In genomic region chr7:120098403-120098802, GRCm38 (mm10) we compare ENCODE assay signal across 9 mouse cellular contexts. TPM values are rescaled to one million over a fixed set of nuclear protein-coding genes. Genes with fewer than 3 reads are reported as not detected.
DNase-seq lines count a peak whose midpoint lies in the region; ATAC-seq lines count a peak whose summit lies in the region.
"Had no signal": no experiment of that assay in that cellular context is flagged by ENCODE, and none has a peak within 500 bp of the region (broad histone marks: within the 10 kb centered on the region; RNA-seq: fewer than 3 reads in every experiment).

No protein-coding gene starts in this region.

- H3K4me3 ChIP-seq in stomach, embryonic 14.5 days (ENCODE audit: low read depth, low read length) = no peak overlapping the region
- H3K4me3 ChIP-seq: limb, embryonic 15.5 days had no signal

- H3K4me1 ChIP-seq in stomach, embryonic 14.5 days (ENCODE audit: control insufficient read depth, insufficient read depth, low read length) = 0 out of 2 replicates have a peak, but pooled peaks cover 2% of the 10 kb centered on the region

- no peaks in the 10 kb centered on the region for H3K9me3 ChIP-seq in stomach, embryonic 14.5 days (ENCODE audit: control insufficient read depth, low read depth, low read length)
- H3K9me3 ChIP-seq: limb, embryonic 15.5 days had no signal

- 24% methylated on average over 9 of the region's 9 CpGs for WGBS in stomach, embryonic 14.5 days

- no peak for ATAC-seq in cerebellum, adult (ENCODE audit: insufficient number of reproducible peaks, low FRiP score, low TSS enrichment)
- ATAC-seq in megakaryocyte, adult 5-6 weeks (ENCODE audit: poor library complexity, severe bottlenecking) = peak; percentile 51
- ATAC-seq in stomach, embryonic 14.5 days (ENCODE audit: insufficient number of reproducible peaks, insufficient read depth, low FRiP score, low read depth) = peak; percentile 35; the same call in 1 of the 2 replicates

- no peak overlapping the region for H3K27ac ChIP-seq in stomach, embryonic 14.5 days (ENCODE audit: low read length)
- H3K27ac ChIP-seq: limb, embryonic 15.5 days had no signal

- H3K9ac ChIP-seq in stomach, embryonic 14.5 days (replicated peaks; ENCODE audit: low read depth, low read length) = no peak overlapping the region
- H3K9ac ChIP-seq: limb, embryonic 15.5 days had no signal

- no peak overlapping the region for H3K4me2 ChIP-seq in stomach, embryonic 14.5 days (replicated peaks; ENCODE audit: low read depth, low read length)
- H3K4me2 ChIP-seq: limb, embryonic 15.5 days had no signal

- no peaks in the 10 kb centered on the region for H3K27me3 ChIP-seq in stomach, embryonic 14.5 days (ENCODE audit: control insufficient read depth, insufficient read depth, low read length)
- H3K27me3 ChIP-seq: limb, embryonic 15.5 days had no signal

- DNase-seq in cerebellum, adult 11 months = peak; percentile 39
- DNase-seq in NIH3T3 (ENCODE audit: low read depth) = peak; percentile 67
- DNase-seq in cerebellum, postnatal 25 days = peak; percentile 66 to 81
- DNase-seq in heart, adult 8-10 months (ENCODE audit: low spot score) = peak; percentile 66
- DNase-seq in layer of hippocampus, adult 9-11 months = peak; percentile 47

- H3K36me3 ChIP-seq in stomach, embryonic 14.5 days (ENCODE audit: control insufficient read depth, insufficient read depth, low read length) = no peaks in the 10 kb centered on the region
- H3K36me3 ChIP-seq: limb, embryonic 15.5 days had no signal

RNA-seq across cellular contexts. Expression of gene Dnah3, which starts 3.3 kb away (rescaled TPM):
- under 1 TPM in 1 of 4 experiments, not detected in 3; 0.14 TPM for total RNA-seq in heart, adult 8-10 months (2022)
- total RNA-seq in megakaryocyte, adult 5-6 weeks (2015) = not detected in 2 replicates
- not detected in 2 replicates for total RNA-seq in megakaryocyte, adult 5-6 weeks (2017)
- 0.23 TPM in 1 of 2 replicates, not detected in the other for polyA plus RNA-seq in stomach, embryonic 14.5 days (2014; fragmentation: Nextera tagmentation; extraction: Ambion mirVana)
- polyA plus RNA-seq: limb, embryonic 15.5 days had no signal

RNA-seq across cellular contexts. Expression of gene Tmem159, which starts 3.8 kb away (rescaled TPM):
- total RNA-seq in heart, adult 8-10 months (2022) = 10 to 100 TPM; 23.0 to 29.5 (median 27.1) TPM
- 10.4 and 12.8 TPM in 2 replicates for total RNA-seq in megakaryocyte, adult 5-6 weeks (2015)
- 7.9 and 11.1 TPM in 2 replicates for total RNA-seq in megakaryocyte, adult 5-6 weeks (2017)
- polyA plus RNA-seq in stomach, embryonic 14.5 days (2014; fragmentation: Nextera tagmentation; extraction: Ambion mirVana) = 33.9 and 37.2 TPM in 2 replicates

RNA-seq across cellular contexts. Expression of gene Zp2, which starts 46.7 kb away (rescaled TPM):
- 1 to 10 TPM in 1 of 4 experiments, under 1 TPM in 3; 0.78 to 1.6 (median 0.83) TPM for total RNA-seq in heart, adult 8-10 months (2022)
- not detected in 2 replicates for total RNA-seq in megakaryocyte, adult 5-6 weeks (2015)
- total RNA-seq in megakaryocyte, adult 5-6 weeks (2017) = not detected in 2 replicates
- not detected in 2 replicates for polyA plus RNA-seq in stomach, embryonic 14.5 days (2014; fragmentation: Nextera tagmentation; extraction: Ambion mirVana)
